Mouse (Mus musculus) embryonic fibroblast, embryonic 13.5 days (primary cell): ENCODE measurements around the gene Por.

Experiments used
- CTCF ChIP-seq: IDR thresholded peaks from 2 replicates; pipeline ENCODE4 v1.5.1; 2011; ENCODE audit warnings: mild to moderate bottlenecking, control low read depth, low read length, moderate library complexity, borderline replicate concordance; ENCODE audit not compliant: insufficient read depth
- POLR2A ChIP-seq: IDR thresholded peaks from 2 replicates; pipeline ENCODE4 v1.6.1; 2011; ENCODE audit warnings: low read depth, mild to moderate bottlenecking, control low read depth, low read length, moderate library complexity

- no peak for TF ChIP-seq POLR2A
- peak; percentile 82 for TF ChIP-seq CTCF
Measured at GRCm38 (mm10) chr5:135763526-135763925, 93.7 kb downstream of the Por start.
